Mouse (Mus musculus) layer of hippocampus, postnatal 36 days (tissue): ENCODE data around the gene Unc13b. TPM values are rescaled to one million over a fixed set of nuclear protein-coding genes. Genes with fewer than 3 reads are reported as not detected.
"Not testable (repeated sequence)": the region's sequence is repeated elsewhere in the genome, so short reads cannot be mapped to it uniquely, and the experiment has no call there.

Experiments used
- DNase-seq, 2 experiments: peaks; one replicate each; pipeline ENCODE4 v3.0.0; 2022
- total RNA-seq, 2 experiments: library from RNA; stranded (reverse); gene quantifications; 2 replicates each; pipeline ENCODE4 v1.2.3; 2021

Unc13b gene
- total RNA-seq, 2 experiments from 2014 or later = 39.1 to 42.1 TPM

DNA sequence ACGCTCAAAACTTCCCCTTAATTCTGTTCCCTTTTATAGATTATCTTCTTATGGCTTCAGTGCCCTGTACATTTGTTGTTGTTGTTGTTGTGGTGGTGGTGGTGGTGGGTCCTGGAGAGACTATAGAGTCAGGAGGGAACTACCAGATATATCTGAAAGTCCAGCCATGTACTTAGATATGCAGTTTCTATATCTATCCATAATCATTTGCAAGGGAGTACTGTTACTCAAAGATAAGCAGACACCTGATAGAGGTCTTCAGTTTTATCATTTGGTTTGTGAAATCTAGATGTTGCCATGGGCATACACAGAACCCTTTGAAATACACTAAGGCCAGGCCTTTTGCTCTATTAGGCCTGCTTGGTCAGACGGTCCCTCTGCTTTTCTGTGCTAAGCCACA is 55.8 kb downstream of the Unc13b start:
- DNase-seq = no peak

DNA sequence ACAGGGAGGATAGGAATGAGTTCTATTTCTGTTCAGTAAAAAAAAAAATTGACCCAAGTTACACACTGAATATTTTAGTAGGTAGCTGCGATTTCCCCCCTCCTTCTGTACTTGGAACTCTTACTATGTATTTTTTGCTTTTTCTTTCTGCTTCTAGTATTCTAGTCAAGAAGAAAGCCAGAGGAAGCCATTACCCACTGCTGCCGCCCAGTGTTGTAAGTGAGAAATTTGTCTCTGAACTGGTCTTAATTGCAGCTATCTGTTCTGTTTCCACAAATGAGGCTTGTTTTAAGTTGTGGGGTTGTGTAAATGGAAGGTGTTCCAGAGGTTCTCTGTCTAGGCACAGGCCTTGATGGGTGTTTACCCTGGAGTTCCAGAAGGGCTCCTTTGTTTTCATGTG is 56.2 kb downstream of the Unc13b start:
- DNase-seq = peak; percentile 34 to 47

- DNase-seq = no peak
Measured at GRCm38 (mm10) chr4:43116249-43116648, 57.5 kb downstream of the Unc13b start.

DNA sequence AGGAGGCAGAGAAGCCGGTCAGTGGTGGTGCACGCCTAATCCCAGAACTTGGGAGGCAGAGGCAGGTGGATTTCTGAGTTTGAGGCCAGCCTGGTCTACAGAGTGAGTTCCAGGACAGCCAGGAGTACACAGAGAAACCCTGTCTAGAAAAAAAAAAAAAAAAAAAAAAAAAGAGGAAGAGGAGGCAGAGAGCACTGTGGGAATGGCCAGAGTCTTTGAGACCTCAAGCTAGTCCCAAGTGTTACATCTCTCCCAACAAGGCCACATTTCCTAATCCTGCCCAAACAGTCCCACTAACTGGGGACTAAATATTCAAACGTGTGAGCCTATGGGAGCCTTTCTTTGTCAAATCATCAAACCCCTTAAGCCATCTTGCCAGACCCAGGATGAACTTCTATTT is 71.0 kb downstream of the Unc13b start:
- DNase-seq = no peak

GRCm38 (mm10) chr4:43142610-43143009 is 83.9 kb downstream of the Unc13b start:
- DNase-seq = no peak

- DNase-seq = not testable (repeated sequence)
Measured at GRCm38 (mm10) chr4:43152413-43152812, 93.7 kb downstream of the Unc13b start.

DNA sequence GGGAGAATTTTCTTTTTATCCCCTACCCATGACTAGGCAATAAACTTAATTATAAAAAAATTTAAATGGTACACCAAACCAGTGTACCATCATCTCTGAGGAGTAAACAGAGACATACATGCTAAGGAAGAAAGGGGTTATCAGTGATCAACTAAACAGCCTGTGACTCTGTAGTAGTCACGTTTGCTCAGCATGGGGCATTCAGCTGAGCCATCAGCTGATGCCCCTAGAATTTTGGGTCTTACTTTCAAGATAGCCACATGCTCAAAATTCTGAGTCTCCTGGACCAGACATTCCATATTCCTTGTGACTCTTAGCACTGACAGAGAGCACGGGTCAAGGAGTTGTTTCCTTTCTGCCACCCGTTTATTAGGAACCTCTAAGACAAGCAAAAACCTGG is 101.3 kb downstream of the Unc13b start:
- no peak for DNase-seq

DNA sequence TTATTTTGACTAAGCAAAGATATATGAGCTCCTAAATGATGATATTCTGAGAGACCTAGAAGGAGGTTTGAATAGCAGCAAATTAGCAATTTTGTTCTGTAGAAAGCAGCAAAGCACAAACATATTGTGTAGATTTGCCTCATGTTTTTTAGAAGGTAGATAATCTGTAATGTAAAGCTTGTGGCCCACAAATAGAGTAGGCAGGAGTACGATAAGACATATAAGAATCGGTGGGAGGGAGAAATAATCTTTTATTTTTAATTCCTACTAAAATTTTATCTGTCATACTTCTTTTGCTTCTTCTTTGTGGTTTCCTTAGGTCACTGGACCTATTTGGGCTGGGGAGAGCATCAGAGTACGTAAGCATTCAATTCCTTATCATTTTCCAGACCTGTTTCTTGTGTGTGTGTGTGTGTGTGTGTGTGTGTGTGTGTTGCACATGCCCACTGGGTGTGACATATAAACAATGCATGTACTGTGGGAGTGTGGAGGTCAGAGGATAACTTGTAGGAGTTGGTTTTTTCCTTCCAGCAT is 102.4 kb downstream of the Unc13b start:
- DNase-seq = no peak

- no peak for DNase-seq
Measured at GRCm38 (mm10) chr4:43163205-43163604, 104.5 kb downstream of the Unc13b start.

GRCm38 (mm10) chr4:43165403-43166005 is 106.8 kb downstream of the Unc13b start:
- no peak for DNase-seq

DNA sequence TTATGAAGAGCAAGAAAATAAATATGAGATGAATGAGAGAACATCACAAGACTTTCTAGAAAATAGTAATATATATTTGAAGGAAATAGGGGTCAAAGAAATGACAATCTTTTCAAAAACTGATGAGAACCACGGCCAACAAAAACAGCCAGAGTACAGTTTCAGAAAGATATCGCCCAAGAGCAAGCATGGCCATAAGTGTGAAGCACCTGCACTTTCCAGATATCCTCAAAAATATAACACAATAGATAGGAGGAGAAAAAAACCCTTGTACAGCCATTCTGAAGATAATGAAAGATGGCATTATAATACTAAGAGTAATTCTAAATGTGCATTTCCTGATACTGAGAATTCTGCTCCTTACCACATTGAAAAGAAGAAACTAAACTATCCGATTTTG is 111.3 kb downstream of the Unc13b start:
- no peak for DNase-seq

DNA sequence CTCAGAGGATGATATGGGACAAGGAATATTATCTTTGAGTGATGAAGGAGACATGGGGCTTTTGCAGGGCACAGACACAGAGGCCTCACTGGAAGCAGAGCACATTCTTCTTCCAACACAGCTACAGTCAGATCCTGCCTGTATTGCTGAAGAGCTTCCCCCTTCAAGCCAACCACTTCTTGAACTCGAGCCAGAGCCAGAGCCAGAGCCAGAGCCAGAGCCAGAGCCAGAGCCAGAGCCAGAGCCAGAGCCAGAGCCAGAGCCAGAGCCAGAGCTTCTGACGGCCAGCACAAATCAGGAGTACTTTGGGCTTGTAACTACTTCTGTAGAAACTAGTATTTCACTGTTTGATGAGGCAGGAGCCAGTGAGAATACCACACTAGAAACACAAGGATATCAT is 118.4 kb downstream of the Unc13b start:
- DNase-seq = peak; percentile 22 to 26

DNA sequence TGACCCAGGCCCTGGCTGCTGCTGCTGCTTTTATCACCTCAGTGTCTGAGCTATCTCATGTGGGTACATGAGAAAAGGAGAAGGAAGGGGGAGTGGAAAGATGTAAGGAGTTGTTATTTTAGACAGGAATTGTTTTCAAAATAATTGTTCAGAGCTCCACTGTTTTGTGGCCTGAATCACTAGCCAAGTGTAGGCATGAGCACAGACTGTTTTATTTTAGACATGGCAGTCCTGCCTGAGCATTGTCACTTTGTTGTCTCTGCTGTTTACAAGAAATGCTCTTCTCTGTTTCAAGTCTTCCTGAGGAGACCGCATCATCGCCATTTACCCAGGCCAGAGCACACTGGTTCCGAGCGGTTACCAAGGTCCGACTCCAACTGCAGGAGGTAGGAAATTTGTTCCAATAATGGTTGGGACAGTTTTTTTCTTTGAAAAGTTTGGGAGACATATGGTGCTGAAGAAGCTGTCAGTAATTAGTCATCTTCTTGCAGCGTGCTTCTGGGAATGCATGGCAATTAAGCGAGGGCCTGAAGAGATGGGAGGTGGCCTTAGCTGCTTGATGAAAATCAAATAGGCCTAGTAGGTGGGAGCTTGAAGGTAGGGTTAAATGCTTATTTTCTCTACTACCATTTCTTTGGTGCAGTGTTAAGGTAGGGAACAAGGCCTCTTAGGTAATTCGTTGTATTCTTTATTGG is 123.9 kb downstream of the Unc13b start:
- DNase-seq = peak in 1 of 2 experiments; percentile 8

DNA sequence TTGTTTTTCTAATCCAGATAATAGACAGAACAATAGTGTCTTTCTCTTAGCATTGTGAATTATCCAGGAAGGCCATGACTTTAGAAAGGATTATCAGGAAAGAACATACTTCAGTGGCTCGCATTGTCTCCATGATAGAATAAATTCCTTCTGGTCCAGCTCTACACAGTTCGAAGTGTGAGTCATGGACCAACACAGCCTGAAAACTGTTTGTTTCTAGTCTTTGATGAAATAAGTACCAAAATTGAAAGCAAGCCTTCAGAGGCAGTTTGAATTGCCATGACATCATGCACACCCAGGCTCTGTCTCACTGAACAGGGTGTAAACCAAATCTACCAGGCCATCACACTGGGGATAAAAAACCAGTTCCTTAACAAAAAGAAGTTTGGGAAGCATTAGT is 128.7 kb downstream of the Unc13b start:
- no peak for DNase-seq

- DNase-seq = no peak
Measured at GRCm38 (mm10) chr4:43189381-43189780, 130.6 kb downstream of the Unc13b start.

DNA sequence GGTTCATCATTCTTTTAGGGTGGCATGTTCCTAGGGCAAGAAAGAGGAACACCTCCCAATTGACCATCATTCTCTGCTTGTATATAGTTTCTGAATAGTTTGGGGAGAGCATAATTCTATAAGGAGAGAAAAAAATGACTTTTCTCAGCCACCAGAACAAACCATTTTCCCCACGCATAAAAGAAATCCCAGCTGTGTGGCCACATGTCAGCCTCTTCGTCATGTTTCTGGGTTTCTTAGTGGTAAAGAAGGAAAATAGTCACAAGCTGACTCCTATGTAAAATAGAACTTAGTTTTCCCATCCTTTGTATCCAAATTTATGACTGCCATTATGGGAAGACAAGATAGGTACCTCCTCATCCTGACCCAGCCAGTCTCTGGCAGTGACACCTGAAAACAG is 146.2 kb downstream of the Unc13b start:
- DNase-seq = no peak

DNA sequence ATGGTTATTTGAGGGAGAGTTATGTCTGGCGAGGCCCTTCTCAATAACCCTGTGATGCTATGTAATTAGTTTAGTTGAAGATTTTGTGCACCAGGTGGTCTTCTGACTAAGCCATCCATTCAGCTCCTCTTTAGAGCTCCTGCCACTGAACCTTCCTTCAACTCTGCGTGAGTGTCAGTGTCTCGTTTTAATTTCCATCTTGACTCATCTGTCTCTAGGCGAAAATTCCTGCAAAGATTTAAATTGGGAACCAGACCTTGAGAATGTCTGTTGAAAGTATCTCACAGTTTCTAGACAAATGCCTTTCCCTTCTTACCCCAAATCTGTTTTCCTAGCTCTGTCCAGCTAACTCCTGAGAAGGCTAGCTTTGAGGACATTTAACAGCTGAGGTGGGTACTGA is 146.8 kb downstream of the Unc13b start:
- no peak for DNase-seq

GRCm38 (mm10) chr4:43206989-43207388 is 148.2 kb downstream of the Unc13b start:
- no peak for DNase-seq

- DNase-seq = peak; percentile 68 to 72
Measured at GRCm38 (mm10) chr4:43209081-43209579, 150.4 kb downstream of the Unc13b start.

GRCm38 (mm10) chr4:43209673-43210072 is 150.9 kb downstream of the Unc13b start:
- no peak for DNase-seq

- no peak for DNase-seq
Measured at GRCm38 (mm10) chr4:43216491-43216890, 157.7 kb downstream of the Unc13b start.

- no peak for DNase-seq
Measured at GRCm38 (mm10) chr4:43217997-43218396, 159.2 kb downstream of the Unc13b start.

DNA sequence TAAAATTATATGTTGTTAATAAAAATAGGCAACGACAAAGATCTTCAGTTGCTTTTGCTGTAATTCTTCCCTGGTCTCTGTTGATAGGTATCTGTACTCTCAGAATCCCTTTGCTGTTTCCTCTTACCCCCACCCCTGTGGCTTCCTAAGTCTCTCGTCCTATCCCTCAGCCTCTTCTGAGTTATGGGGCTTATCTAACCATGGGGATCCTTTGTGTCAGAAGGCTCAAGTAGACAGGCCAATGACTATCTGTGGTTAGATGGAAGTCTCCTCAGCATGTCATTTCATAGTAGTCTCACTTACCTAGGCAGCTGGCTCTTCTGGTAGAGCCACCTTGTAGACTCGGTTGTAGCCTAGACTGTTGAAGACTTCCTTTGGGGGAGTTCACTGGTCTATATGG is 173.1 kb downstream of the Unc13b start:
- no peak for DNase-seq

- no peak for DNase-seq
Measured at GRCm38 (mm10) chr4:43232985-43233384, 174.2 kb downstream of the Unc13b start.
